Mouse (Mus musculus): ENCODE data around the gene Knstrn. TPM values are rescaled to one million over a fixed set of nuclear protein-coding genes. Genes with fewer than 3 reads are reported as not detected.

Knstrn gene
- polyA plus RNA-seq, 1 experiment: 1.0 TPM

DNA sequence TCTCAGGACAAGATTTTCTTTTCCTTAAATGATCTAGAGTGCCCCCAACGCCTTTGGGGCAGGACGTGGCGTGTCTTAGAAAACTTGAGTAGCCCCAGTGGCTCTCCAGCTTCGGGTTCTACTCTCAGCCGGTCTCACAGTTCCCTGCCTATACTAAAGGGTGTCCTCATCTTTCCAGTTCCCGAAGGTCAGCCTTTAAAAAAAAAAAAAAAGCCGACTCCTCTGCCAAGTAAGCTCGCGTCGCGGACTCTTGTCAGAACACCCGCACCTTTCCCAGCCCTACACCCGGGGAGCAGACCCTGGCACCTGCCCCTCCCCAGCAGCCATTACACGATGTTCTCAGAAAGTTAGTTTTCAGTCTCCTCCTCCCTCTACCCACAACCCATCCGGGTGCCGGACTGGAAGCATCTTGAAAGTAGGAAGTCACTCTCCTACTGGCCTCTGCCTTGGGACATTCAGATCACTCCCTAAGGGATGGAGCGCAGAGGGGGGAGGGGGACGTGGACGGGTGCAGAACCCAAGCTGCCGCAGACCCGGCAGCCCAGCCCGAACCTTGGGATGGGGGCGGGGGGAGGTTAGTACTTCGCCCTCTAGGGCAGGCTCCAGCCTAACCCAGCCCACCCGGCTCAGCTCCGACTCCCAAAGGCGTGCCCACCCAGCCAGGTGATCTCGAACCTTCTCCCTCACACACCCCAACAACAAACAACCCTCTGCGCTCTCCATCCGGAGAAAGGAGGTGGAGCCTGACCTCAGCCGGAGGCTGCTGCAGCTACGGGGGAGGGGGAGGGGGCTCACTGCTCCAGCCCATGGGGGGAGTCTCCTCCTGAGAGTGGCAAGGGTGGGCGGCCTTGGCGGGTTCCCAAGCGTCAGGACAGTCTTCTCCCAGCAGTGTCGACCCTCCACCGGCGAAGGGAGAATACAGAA is 82.4 kb downstream of the Knstrn start:
- 4% methylated on average over 38 of the region's 38 CpGs for WGBS
- Histone ChIP-seq H3K4me3 (replicated peaks; ENCODE audit: extremely low read depth, low read depth, low read length) (peak overlapping the region; percentile 54), H3K4me1 (ENCODE audit: control insufficient read depth, insufficient read depth, low read length) (peaks cover 17% of the 10 kb centered on the region)
- peak; percentile 40 for DNase-seq
- TF ChIP-seq CTCF (IDR thresholded peaks at IDR 0.05; ENCODE audit: insufficient read depth, low read length) (no peak), POLR2A (IDR thresholded peaks at IDR 0.05; ENCODE audit: borderline replicate concordance, extremely low read depth, low read depth, low read length) (no peak)

- Histone ChIP-seq H3K4me1 (ENCODE audit: control insufficient read depth, insufficient read depth, low read length) (peaks cover 17% of the 10 kb centered on the region), H3K4me3 (replicated peaks; ENCODE audit: extremely low read depth, low read depth, low read length) (peak overlapping the region; percentile 54)
- TF ChIP-seq POLR2A (IDR thresholded peaks at IDR 0.05; ENCODE audit: borderline replicate concordance, extremely low read depth, low read depth, low read length): no peak
- no peak for TF ChIP-seq CTCF (IDR thresholded peaks at IDR 0.05; ENCODE audit: insufficient read depth, low read length)
- 2% methylated on average over 13 of the region's 13 CpGs for WGBS
- DNase-seq: no peak
These were observed 83.1 kb downstream of the Knstrn start for GRCm38 (mm10) chr2:118896914-118897291.

- H3K4me1 ChIP-seq (ENCODE audit: control insufficient read depth, insufficient read depth, low read length): peaks cover 17% of the 10 kb centered on the region
- no peak overlapping the region for H3K4me3 ChIP-seq (replicated peaks; ENCODE audit: extremely low read depth, low read depth, low read length)
- no peak for TF ChIP-seq CTCF (IDR thresholded peaks at IDR 0.05; ENCODE audit: insufficient read depth, low read length)
- no peak for TF ChIP-seq POLR2A (IDR thresholded peaks at IDR 0.05; ENCODE audit: borderline replicate concordance, extremely low read depth, low read depth, low read length)
- WGBS: 10% methylated on average over 7 of the region's 7 CpGs
- DNase-seq: no peak
These were observed 83.6 kb downstream of the Knstrn start for GRCm38 (mm10) chr2:118897392-118897791.

- Histone ChIP-seq H3K4me3 (replicated peaks; ENCODE audit: extremely low read depth, low read depth, low read length) (no peak overlapping the region), H3K4me1 (ENCODE audit: control insufficient read depth, insufficient read depth, low read length) (peaks cover 18% of the 10 kb centered on the region)
- TF ChIP-seq CTCF (IDR thresholded peaks at IDR 0.05; ENCODE audit: insufficient read depth, low read length) (no peak), POLR2A (IDR thresholded peaks at IDR 0.05; ENCODE audit: borderline replicate concordance, extremely low read depth, low read depth, low read length) (no peak)
- 8% methylated on average over 11 of the region's 11 CpGs for WGBS
- no peak for DNase-seq
These were observed 84.0 kb downstream of the Knstrn start for GRCm38 (mm10) chr2:118897808-118898207.

- WGBS: 29% methylated on average over 4 of the region's 4 CpGs
- no peak for DNase-seq
- no peak overlapping the region for H3K4me3 ChIP-seq (replicated peaks; ENCODE audit: extremely low read depth, low read depth, low read length)
- no peak for TF ChIP-seq POLR2A (IDR thresholded peaks at IDR 0.05; ENCODE audit: borderline replicate concordance, extremely low read depth, low read depth, low read length)
- TF ChIP-seq CTCF (IDR thresholded peaks at IDR 0.05; ENCODE audit: insufficient read depth, low read length): no peak
- H3K4me1 ChIP-seq (ENCODE audit: control insufficient read depth, insufficient read depth, low read length): peaks cover 26% of the 10 kb centered on the region
These were observed 85.0 kb downstream of the Knstrn start for GRCm38 (mm10) chr2:118898771-118899170.

DNA sequence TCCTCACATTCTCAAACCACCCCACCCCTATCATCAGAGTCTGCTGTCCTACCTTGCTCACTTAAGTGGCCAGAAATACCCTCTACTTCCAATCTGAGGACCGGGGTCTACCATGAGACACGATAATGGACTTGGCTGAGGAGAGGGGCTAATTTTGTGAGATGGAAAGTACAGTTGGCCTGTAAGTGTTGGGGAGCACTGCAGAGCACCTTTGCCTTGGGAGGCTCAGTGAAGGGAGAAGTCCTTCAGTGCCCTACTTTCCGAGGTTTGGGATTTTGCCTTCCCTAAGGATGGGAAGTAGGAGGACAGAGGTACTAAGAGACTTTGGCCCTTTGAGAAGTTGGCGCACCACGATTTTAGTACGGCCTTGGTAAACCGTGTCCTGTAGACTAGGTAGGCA is 85.5 kb downstream of the Knstrn start:
- no peak for TF ChIP-seq CTCF (IDR thresholded peaks at IDR 0.05; ENCODE audit: insufficient read depth, low read length)
- no peak for TF ChIP-seq POLR2A (IDR thresholded peaks at IDR 0.05; ENCODE audit: borderline replicate concordance, extremely low read depth, low read depth, low read length)
- peaks cover 26% of the 10 kb centered on the region for H3K4me1 ChIP-seq (ENCODE audit: control insufficient read depth, insufficient read depth, low read length)
- no peak for DNase-seq
- no peak overlapping the region for H3K4me3 ChIP-seq (replicated peaks; ENCODE audit: extremely low read depth, low read depth, low read length)
- WGBS: 38% methylated on average over 7 of the region's 7 CpGs

GRCm38 (mm10) chr2:118899981-118900825 is 86.4 kb downstream of the Knstrn start, which contains the start of gene Bahd1:
Bahd1 (plus strand) TSS chr2:118900377.
- TF ChIP-seq CTCF (IDR thresholded peaks at IDR 0.05; ENCODE audit: insufficient read depth, low read length): no peak
- no peak for TF ChIP-seq POLR2A (IDR thresholded peaks at IDR 0.05; ENCODE audit: borderline replicate concordance, extremely low read depth, low read depth, low read length)
- Histone ChIP-seq H3K4me3 (replicated peaks; ENCODE audit: extremely low read depth, low read depth, low read length) (peak within 1 kb of the TSS; percentile 20), H3K4me1 (ENCODE audit: control insufficient read depth, insufficient read depth, low read length) (peaks cover 26% of the 10 kb centered on the region)
- DNase-seq: peak; percentile 42
- 2% methylated on average over 32 of the region's 32 CpGs for WGBS

DNA sequence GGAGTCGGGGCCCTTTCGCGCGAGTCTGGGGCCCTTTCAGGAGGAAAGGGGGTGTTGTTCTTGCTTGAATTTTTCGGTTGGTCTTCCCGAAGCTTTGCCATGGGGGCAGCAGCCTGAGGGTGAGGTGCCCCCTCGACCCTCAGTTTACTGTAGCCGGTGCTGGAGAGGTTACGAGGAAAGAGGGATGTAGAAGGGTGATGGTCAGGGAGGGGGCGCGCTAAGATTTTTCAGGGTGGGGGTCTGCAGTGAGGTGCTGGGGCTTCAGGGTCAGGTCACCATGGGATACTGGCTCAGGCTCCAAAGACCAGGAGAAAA is 87.0 kb downstream of the Knstrn start:
- WGBS: under 1% methylated on average over 11 of the region's 11 CpGs

GRCm38 (mm10) chr2:118901175-118902031 is 87.6 kb downstream of the Knstrn start:
- DNase-seq: peak; percentile 95
- WGBS: under 1% methylated on average over 75 of the region's 120 CpGs
- peak; percentile 55; the same call in 1 of the 2 replicates for TF ChIP-seq POLR2A (IDR thresholded peaks at IDR 0.05; ENCODE audit: borderline replicate concordance, extremely low read depth, low read depth, low read length)
- no peak for TF ChIP-seq CTCF (IDR thresholded peaks at IDR 0.05; ENCODE audit: insufficient read depth, low read length)
- Histone ChIP-seq H3K4me1 (ENCODE audit: control insufficient read depth, insufficient read depth, low read length) (peaks cover 26% of the 10 kb centered on the region), H3K4me3 (replicated peaks; ENCODE audit: extremely low read depth, low read depth, low read length) (peak overlapping the region; percentile 95)

More for the DNA sequence above, 87.0 kb downstream of the Knstrn start:
- TF ChIP-seq CTCF (IDR thresholded peaks at IDR 0.05; ENCODE audit: insufficient read depth, low read length): no peak
- no peak for TF ChIP-seq POLR2A (IDR thresholded peaks at IDR 0.05; ENCODE audit: borderline replicate concordance, extremely low read depth, low read depth, low read length)
- Histone ChIP-seq H3K4me1 (ENCODE audit: control insufficient read depth, insufficient read depth, low read length) (peaks cover 26% of the 10 kb centered on the region), H3K4me3 (replicated peaks; ENCODE audit: extremely low read depth, low read depth, low read length) (peak overlapping the region; percentile 20)
- no peak for DNase-seq
